Mouse (Mus musculus): ENCODE data around the gene Olfr23.
"Not testable (repeated sequence)": the region's sequence is repeated elsewhere in the genome, so short reads cannot be mapped to it uniquely, and the experiment has no call there.

Gene Olfr23

GRCm38 (mm10) chr11:73936377-73936776, at the start of gene Olfr23:
Olfr23 (plus strand) TSS chr11:73936677.
- DNase-seq = no peak

GRCm38 (mm10) chr11:73890671-73891070, 45.8 kb upstream of the Olfr23 start, which contains the start of gene Olfr394:
Olfr394 (minus strand) TSS chr11:73890771.
- DNase-seq = no peak

GRCm38 (mm10) chr11:73909199-73909598, 27.3 kb upstream of the Olfr23 start, which contains the start of gene Olfr395:
Olfr395 (minus strand) TSS chr11:73909299.
- not testable (repeated sequence) for DNase-seq

DNA sequence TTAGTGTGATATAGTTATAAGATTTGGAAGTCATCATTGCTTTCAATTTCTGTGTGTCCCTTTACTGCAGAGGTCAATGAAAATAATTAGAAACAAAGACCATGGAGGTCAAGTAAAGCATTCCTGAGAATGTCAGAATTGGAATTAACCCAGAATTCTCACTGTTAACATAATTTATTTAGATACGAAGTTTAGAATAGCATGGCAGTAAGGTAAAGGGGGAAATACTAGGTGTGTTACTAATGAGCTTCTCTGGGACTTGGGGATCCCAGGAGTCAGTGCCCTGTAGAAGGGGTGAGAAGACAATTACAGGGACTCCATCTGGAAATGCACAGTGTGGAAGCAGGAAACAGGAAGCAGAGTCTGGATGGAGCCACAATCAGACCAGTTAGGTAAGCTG, 24.0 kb downstream of the Olfr23 start, which contains the start of gene Olfr397:
Olfr397 (plus strand) TSS at position 301 of the 400 bp plus-strand sequence.
- DNase-seq = no peak

DNA sequence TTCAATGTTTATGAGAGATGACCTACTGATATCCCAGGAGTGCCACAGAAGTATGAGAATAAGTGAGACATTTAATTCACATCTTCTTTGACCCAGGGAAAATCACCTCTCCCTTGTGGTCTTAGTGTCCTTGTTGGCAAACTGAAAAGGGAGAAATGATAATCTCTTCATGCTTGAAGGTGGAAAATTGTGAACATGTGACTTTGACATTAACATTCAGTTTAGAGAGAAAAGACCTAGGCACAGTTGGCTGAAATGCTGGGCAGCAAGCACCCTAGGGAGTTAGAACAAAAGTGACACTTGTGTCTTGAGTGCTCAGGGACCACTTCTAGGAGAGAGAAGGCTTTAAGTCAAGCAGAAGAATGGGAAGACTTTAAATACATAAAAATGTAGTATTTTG, 53.8 kb downstream of the Olfr23 start, which contains the start of gene Olfr398:
Olfr398 (minus strand) TSS at position 101 of the 400 bp plus-strand sequence.
- DNase-seq = no peak
